Mouse (Mus musculus): ENCODE data around the gene Pard3.
A peak's percentile ranks its signal among the peaks of the same experiment; 100 is the strongest.
"Not testable (repeated sequence)": the region's sequence is repeated elsewhere in the genome, so short reads cannot be mapped to it uniquely, and the experiment has no call there.

Gene Pard3

DNA sequence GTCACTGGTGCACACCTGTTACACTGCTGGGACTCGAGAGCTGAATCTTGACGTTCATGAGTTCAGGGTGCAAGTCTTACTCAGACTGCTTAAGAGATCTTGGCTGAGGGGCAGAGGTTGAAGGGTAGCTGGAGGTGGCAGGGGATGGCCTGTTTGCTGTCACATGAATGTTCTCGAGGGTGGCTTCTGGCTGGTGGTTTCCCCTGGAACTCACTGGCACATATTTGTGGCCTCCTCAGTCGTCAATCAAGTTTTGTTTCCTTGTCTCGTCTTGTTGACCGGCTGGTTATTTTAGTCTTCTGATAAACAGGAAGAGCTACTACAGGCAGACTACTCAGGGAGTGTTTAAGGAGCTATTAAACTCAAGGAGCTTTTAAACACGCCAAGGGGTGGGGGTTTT lies 79.9 kb downstream of the Pard3 start:
- no peak for DNase-seq

DNA sequence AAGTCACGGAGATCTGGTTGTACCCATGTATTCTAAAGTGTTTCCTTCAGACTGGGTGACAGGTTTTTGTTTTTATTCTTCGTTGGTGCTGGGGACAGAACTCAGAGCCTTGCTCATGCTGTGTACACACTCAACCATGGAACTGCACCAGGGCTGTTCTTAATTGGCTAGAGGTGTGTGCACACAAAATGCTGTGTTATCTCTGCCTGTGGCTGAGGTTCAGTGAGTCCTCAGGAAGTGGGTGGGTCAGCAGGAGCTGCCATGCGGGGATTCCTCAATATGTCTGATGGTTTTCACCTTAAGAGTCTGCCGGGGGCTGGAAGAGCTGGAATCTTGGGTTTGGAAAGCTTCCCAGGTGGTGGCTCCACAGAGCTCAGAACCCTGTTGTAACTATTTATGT lies 80.9 kb downstream of the Pard3 start:
- DNase-seq = no peak

DNA sequence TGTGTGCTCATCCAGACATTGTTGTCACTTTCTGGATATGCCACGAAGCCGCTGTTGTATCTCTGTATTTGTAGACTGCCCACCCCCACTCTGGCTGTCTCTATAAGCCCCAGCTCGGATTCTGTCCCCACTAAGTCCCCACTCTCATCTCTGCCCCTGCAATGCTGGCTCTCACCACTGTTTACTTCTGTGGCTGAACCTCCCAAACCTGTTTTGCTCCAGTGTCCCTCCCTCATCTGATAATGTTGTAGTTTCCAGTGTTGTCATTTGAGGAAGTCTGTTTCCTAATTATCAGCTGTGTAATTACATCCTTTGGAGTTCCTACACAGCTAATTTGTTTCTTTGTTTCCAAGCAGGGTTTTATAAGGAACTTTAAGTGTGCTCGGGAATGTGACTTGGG lies 81.4 kb downstream of the Pard3 start:
- no peak for DNase-seq

DNA sequence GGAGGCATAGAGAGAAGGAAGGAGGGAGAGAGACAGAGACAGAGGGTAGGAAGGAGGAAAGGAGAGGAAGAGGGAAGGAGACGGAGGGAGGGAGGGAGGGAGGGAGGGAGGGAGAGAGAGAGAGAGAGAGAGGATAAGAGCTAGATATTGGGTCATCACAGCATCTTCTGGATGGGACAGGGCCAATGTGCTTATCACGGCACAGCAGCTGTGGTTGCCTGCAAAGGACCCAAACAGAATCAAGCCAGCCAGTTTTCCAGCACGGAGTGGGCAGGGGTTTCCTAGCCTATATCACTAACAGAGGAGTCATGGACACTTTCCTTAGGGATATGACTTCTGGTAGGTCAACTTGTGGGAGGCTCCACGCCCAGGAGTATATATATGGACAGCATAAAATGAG lies 82.4 kb downstream of the Pard3 start:
- DNase-seq = no peak

DNA sequence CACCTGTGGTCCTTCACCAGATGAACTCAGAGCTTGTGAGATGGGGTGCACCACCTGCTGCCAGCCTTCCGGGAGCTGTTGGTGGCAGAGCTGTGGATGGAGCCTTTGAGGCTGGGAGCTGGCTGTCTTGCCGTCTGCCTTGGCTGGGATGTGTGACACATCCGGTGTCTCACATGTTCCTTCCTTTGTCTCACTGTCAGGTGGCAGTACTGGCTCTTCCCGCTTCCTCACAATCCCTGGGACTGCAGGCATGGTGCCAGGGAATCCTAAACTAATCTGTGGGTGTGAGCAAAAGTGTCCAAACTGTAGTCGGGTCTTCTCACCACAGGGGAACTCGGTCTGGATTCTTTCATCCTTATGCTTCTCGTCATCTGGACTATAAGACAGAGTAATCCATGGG lies 85.1 kb downstream of the Pard3 start:
- peak; percentile 8 for DNase-seq

DNA sequence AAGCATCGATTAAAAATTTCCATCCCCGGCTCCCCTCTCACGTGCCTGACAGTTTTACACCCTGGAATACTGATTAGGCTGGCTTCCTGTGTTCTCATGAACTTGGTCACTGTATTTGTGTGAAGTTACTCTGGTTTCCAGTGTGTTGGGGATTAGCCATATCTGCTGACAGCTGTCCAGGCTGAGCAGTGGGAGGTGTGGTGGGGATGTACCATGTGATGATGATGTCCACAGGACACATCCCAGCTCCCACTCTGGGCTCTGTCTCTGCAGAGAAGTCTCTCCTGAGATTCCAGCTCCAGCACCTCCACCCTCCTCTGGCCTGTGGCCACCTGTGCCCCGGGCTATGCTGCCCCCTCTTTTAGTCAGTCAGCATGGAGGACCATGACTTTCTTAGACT lies 87.0 kb downstream of the Pard3 start:
- DNase-seq = no peak

DNA sequence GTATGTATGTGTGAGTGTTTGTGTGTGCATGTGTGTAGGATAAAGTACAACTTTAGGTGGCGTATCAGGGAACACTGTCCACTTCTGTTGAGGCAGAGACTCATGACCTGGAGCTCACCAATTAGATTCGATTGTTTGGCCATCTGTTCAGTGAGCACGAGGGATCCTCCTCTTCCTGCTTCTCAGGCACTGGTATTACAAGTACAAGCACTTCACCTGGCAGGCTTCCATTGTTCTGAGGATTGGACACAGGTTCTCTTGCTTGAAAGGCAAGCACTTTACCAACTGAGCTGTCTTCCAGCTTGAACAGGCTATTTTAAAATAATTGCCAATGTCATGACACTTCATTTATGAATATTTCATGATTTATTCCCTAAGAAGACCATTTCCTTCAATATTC lies 88.0 kb downstream of the Pard3 start:
- no peak for DNase-seq

DNA sequence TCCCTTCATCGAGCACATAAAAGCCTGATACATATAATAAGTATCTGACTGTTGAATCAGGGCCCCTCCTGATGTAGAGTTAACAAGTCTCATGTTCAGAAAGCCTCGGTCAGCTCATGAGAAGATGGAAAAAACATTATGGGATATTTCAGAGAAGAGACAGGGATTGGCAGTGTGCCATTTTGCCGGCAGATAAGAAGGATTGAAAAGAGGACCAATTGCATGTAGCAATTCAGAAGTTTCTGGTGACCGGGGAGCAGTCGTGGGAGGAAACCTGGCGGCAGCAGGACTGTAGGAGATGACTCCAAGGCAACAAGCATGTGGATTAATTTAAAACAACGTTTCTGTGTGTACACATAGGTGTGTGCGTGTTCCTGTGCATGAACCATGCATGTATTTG lies 93.4 kb downstream of the Pard3 start:
- no peak for DNase-seq

DNA sequence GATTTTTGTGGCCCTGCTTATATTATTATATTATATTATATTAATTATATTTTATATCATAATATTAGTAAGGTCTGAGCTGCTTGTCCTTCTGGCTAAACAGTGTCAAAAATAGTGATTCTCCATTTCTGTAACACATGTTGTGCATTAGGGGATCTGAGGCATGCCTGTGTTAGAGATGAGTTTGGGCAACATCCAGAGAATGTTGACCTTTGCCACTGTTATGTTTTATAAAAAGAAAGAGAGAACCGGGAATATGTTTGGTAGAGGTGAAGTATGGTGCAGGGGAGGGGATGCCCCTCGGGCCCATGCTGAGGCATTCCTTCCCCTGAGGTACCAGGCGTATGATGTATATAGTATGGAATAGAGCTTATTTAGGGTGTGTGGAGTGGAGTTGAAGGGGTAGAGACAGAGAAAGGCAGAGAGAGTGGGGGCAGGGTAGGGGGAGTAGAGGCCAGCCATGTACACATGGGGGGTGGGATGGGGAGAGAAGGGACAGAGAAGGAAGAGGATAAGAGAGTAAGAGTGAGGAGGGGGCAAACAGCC lies 95.8 kb downstream of the Pard3 start:
- no peak for DNase-seq

DNA sequence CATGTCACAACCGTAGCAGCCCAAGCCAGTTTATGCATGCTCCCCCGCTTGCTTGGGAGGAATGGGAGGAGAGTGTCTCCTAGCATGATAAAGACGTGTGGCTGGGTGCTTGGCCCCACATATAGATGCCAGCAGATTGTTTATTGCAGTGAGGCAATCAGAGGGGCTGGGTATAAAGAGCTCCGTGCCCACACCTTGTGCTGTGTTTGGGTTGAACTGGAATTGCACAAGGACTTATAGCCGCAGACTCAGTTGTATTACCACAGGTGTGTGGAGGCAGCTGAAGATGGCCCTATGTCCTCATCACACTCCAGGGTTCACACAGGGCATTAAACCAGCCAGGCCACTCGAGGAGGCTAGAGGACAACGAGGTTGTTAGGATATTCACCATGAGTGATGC lies 98.2 kb downstream of the Pard3 start:
- no peak for DNase-seq

DNA sequence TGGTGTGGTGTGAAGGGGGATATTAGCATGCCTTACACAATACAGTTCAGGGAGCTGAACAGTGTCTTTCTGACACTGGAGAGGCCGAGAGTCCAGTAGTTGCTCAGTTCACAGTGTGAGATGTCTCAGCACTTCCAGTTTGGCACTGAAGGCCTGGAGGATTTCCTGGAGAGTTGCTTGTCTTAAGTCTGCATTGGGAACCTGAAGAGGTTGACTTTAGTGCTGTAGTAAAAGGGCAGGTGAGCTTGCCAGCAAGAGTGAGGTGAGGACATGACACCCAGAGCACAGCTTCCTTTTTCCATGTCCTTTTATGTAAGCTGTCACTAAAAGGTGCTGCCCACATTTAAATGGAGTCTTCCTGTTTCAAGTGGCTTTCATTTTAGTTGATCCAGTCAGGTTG lies 99.1 kb downstream of the Pard3 start:
- no peak for DNase-seq

DNA sequence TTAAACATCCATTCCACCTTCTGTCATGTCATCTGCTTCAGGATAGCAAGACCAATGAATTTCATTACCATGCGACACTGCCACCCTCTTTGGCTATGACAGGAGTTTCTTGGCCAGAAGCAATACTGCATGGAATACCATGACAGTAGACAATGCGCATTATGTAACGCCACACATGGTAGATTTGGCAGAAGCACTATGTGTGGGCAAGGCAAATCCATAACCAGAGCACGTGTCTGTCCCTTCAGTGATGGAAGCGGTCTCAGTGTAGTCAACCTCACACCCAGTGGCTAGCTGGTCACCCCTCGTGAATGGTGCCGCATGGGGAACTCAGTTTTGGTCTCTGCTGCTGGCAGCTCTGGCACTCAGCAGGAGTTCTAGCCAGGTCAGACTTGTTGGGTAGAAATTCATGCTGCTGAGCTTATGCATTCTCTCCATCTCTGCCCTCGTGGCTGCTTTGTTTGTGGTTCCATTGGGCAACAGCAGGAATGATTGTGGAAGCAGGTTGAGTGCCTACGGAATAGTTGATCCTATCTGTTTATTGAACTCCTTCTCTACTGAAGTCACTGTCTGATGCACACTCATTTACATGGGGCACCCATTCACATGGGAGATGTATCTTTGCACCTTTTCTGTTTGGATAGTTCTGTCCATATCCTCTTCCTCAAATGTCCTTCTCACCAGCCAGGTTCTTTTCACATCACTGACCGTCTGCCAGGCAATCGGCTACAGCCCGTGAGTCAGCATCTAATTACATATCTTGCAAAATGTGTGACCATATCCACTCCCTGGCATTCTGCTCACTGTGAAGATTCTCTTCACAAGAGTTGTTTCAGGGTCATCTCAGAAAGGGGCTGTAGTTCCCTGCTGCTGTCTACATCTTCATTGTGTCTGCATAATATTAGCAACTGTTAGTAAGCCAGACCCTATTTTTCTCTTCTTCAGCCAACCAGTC lies 100.9 kb downstream of the Pard3 start:
- DNase-seq = no peak

DNA sequence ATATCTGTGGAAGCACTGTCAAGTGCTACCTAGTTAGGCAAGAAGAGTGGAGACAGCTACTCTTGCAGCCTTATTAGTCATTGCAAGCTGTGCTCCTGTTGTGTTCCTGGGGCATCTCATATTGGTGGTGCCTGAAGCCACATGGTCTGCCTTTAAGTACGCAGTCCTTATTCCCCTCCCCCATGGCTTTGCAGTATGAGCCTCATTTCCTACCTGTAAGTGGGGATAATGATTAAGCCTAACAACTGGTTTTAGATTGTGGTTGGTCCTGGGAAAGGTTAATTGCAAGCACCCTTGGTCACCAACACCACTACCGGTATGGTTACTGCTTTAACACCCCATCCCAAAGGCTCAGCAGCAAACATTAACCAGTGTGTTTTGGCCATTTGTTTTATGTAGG lies 104.8 kb downstream of the Pard3 start:
- no peak for DNase-seq

DNA sequence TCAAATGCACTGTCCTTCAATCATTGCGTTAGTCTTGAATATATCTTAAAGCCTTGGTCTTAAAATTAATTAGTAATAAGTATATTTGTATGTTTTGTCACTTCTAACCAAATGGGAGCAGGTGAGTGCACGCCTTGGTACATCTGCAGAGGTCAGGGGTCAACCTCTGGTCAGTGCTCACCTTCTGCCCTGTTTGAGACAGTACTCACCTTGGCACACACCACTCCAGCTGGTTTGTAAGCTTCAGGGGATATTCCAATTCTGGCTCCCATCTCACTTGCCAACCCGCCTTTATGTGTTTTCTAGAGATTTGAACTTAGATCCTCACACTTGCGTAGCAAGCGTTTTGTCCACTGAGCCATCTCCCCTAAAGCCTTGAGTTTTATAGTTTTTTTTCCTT lies 105.7 kb downstream of the Pard3 start:
- no peak for DNase-seq

DNA sequence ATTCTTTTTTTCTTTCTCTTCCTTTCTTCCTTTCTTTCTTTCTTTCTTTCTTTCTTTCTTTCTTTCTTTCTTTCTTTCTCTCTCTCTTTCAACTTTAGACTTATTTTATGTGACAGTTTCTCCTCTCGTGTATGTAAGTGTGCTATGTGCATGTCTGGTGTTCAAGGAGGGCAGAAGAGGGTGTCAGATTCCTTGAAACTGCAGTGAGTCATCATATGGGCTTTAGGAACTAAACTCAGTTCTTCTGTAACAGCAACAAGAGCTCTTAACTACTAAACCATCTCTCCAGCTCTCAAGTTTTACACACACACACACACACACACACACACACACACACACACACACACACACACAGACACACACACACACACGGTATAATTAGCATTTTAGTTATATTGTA lies 106.7 kb downstream of the Pard3 start:
- DNase-seq = not testable (repeated sequence)

DNA sequence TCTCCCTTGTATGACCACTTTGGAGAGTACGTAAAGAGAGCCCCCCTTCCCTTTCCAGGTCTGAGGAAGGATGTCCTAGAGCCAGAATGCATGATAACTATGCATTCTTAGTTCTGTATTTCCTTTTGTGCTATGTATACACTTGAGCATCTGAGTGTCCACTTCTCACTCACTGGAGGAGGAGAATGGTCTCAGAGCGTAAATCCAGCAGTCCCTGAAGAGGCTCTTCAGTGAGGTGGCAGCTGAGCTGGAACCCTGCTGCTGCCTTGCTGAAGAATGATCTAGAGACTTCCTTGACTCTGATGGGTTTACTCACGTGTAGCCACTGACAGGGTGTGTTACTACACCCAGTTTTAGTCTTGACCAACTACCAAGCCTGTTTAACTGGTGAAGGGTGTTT lies 107.2 kb downstream of the Pard3 start:
- no peak for DNase-seq

DNA sequence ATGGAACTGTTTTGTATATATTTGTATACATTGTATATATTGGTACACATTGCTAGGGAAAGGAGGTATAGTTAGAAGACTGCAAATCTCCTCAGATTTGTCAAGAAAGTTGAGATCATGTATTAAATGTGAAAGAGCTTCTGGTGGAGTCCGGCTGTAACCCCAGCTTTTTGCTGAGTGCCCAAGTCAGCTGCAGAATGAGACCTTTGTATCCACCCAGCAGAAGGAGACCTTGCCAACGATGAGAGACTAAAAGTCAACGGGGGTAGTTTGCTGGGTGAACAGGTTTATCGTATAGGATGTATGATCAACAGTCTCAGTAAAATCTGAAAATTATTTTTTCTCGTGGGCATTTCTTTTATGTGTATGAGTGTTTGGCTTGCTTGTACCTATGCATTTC lies 109.8 kb downstream of the Pard3 start:
- DNase-seq = no peak

DNA sequence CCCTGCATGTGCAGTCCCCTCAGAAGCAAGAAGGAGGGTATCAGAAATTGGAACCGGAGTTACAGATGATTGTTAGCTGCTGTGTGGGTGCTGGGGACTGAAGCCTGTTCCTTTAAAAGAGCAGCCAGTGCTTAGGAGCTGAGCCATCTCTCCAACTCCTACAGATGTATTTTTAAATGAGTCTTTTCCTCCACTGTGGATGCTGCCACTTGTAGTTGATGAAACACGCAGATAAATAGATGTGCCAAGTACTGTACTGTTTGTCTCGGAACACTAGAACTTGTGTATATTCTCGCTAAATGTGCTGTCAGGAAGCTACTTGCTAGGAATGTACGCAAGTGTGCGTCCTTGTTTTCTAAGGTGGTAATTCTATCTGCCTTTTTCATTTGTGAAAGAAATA lies 110.7 kb downstream of the Pard3 start:
- no peak for DNase-seq

DNA sequence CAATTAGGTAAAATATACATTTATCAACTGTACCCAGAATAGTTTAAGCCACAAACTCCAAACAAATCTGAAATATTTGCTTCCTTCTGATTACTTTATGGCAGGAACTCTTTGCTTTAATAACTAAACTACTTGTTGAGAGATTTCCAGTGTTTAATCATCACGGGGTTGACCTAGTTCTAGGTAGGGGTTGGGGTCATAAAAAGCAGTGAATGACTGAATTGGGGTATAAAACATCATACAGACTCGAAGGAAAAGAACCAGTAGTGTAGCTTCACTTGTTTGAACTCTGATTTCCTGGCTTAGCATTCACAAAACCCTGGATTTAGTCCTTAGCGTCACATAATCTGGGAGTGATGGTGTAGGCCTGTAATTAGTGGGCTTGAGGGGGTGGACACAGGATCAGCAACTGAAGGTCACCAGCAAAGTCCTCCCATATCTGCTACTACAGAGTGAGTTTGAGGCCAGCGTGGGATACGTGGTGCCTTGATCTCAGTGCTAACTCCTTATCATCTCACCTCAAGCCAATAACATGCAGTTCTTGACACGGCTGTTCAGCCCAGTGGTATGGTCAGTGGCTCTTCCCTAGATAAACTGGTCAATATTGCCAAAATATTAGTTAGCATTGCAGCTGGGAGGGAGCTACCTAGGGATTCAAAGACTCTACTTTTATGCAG lies 111.6 kb downstream of the Pard3 start:
- DNase-seq = no peak

DNA sequence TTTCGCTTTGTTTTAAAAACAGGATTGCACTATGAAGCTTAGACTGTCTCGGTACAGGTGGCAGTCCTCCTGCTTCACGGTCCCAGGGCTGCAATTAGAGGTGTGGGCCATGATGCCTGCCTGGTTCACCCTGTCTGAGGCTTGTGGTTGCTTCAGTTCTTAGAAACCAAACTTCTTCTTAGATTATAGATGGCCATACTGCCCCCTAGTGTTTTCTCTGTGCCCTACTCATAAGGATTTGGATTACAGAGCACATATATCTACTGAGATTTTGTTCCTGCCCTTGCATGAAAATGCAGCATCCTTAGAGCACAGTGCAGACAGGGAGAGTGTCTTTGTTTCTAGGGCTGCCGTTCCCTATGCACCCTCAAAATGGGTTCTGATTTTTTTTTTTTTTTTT lies 114.9 kb downstream of the Pard3 start:
- peak; percentile 11 for DNase-seq

DNA sequence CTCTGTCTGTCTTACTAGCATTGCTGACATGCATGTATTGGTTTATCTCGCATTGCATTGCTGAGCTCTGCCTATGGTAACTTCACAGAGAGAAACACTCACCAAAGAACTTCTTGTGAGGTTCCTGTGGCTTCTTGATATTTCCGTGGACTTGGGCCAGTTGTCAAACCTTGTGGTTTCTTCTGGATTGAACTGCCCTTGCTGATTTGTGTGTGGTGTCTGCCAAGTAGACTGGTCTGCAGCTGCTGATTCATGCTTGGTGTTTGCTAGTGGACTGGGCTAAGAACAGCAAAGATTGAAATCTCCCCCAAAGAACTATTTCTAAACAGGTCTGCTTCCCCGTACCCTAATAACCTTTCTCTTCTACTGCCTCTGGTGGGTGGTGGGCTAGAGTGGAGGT lies 117.6 kb downstream of the Pard3 start:
- no peak for DNase-seq

DNA sequence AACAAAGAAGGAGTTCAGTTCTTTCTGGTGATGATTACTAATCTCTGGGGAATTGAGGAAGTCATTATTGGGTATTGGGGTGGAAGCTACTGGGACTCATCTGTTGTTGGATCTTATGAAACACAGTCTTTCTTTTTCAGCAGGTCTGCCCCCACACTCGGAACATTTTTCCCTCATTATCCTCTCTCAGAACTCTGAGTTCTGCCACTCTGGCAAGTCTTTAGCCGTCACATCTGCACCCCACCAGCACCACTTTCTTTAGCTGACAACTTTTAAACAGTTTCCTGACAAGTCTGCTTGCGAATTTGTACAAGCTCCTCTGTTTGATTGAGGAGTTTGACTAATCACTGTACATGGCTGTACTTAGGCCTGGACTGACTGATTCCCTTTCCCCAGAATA lies 118.4 kb downstream of the Pard3 start:
- DNase-seq = no peak

DNA sequence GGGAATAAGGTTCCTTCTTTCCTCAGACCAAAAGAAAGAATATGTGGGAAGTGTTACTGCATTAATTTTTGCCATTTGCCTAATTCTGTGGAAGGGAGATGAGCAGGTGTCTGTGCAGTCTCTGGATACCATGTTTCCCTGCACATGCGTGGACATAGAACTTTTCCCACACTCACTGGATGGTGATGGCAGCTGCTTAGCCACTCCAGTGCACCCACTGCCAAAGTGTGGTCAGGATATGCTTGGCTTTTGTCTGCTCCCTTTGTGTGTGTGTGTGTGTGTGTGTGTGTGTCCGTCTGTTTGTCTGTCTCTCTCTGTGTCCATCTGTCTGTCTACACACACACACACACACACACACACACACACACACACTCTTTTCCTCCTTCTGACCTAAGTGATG lies 119.8 kb downstream of the Pard3 start:
- no peak for DNase-seq

DNA sequence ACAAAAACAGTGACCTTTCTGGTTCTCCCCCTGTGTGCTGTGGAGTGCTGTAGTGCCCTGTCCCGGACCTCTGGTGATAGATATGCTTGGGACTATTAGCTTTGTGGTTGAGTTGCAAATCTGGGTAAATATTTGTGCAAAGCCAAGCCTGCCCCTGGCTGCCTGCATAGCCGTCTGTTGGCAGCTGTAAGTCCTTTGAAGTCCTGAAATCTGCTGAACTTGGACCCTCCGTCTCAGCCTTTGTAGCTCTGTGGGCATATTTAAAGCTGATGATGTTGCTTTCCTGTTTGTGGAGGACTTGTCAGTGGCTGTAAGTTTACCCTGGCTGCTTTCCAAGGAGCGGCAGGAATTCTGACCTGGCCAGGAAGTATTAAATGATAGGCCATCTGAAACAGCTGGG lies 120.3 kb downstream of the Pard3 start:
- no peak for DNase-seq

All from cerebellum, adult 11 months (tissue).